ENCODE assay signal across 25 mouse cellular contexts in genomic region chr10:58221571-58221970, GRCm38 (mm10). TPM values are rescaled to one million over a fixed set of nuclear protein-coding genes. Genes with fewer than 3 reads are reported as not detected.
DNase-seq lines count a peak whose midpoint lies in the region; TF ChIP-seq lines count a peak whose summit lies in the region.
"Not testable (repeated sequence)": the region's sequence is repeated elsewhere in the genome, so short reads cannot be mapped to it uniquely, and the experiment has no call there.
"Had no signal": no experiment of that assay in that cellular context is flagged by ENCODE, and none has a peak within 500 bp of the region (broad histone marks: within the 10 kb centered on the region; RNA-seq: fewer than 3 reads in every experiment).

No protein-coding gene starts in this region.

- H3K4me3 ChIP-seq in thymus, adult 2 months (ENCODE audit: control insufficient read depth, insufficient read depth, low read length) = not testable (repeated sequence)

- TF ChIP-seq POLR2A in thymus, adult 2 months (IDR thresholded peaks at IDR 0.05; ENCODE audit: control insufficient read depth, extremely low read depth, insufficient read depth, low read length, poor library complexity) = not testable (repeated sequence)

- WGBS in thymus, adult 2 months = 96% methylated on average over 2 of the region's 2 CpGs

- H3K36me3 ChIP-seq in thymus, adult 2 months (ENCODE audit: control insufficient read depth, insufficient read depth, low read length) = not testable (repeated sequence)

- not testable (repeated sequence) for H3K27me3 ChIP-seq in thymus, adult 2 months (ENCODE audit: control insufficient read depth, insufficient read depth, low read length)

- not testable (repeated sequence) for TF ChIP-seq CTCF in thymus, adult 2 months (IDR thresholded peaks at IDR 0.05; ENCODE audit: borderline replicate concordance, control insufficient read depth, extremely low read depth, insufficient read depth, low read length, poor library complexity)

- not testable (repeated sequence) for H3K27ac ChIP-seq in thymus, adult 2 months (ENCODE audit: control insufficient read depth, insufficient read depth, low read length)

- H3K4me1 ChIP-seq in thymus, adult 2 months (replicated peaks; ENCODE audit: control insufficient read depth, insufficient read depth, low read length) = not testable (repeated sequence)

- DNase-seq in adrenal gland, adult 2 months = peak; percentile 26
- DNase-seq in gastrocnemius, postnatal 4 days (ENCODE audit: low spot score in 2 of 2) = peak; percentile 38 to 46
- DNase-seq in heart, postnatal 4 days = peak; percentile 39
- DNase-seq in lung, postnatal 25 days (ENCODE audit: low spot score) = peak; percentile 43
- peak; percentile 55 to 81 for DNase-seq in spleen, postnatal 4 days (ENCODE audit: low spot score in 2 of 2)
- peak; percentile 32 for DNase-seq in thymus, adult 2 months

RNA-seq across cellular contexts. Expression of gene AW822073, which starts 3.2 kb away (rescaled TPM):
- not detected for total RNA-seq in adrenal gland, adult 2 months (2021)
- not detected in 2 replicates for polyA plus RNA-seq in adrenal gland, adult 2 months (2012; rRNA removed)
- total RNA-seq in gastrocnemius, postnatal 4 days (2021) = not detected
- total RNA-seq in heart, postnatal 4 days (2021) = not detected
- not detected in 2 replicates for polyA plus RNA-seq in thymus, adult 2 months (2012; rRNA removed)
- total RNA-seq: adrenal gland, adult 18-20 months; adrenal gland, postnatal 14 days; adrenal gland, postnatal 4 days; gastrocnemius, adult 18-20 months; gastrocnemius, postnatal 10 days; gastrocnemius, postnatal 36 days; heart, adult 18-20 months; heart, postnatal 14 days; hematopoietic stem cell, adult 5-6 weeks had no signal
- polyA plus RNA-seq: embryonic facial prominence, embryonic 11.5 days; embryonic facial prominence, embryonic 14.5 days; forebrain, embryonic 10.5 days; forebrain, embryonic 13.5 days; forebrain, embryonic 16.5 days; heart, embryonic 12.5 days; heart, embryonic 15.5 days; hindbrain, embryonic 12.5 days; hindbrain, embryonic 15.5 days; intestine, embryonic 14.5 days had no signal

RNA-seq across cellular contexts. Expression of gene Duxf3, which starts 10.9 kb away (rescaled TPM):
- total RNA-seq in adrenal gland, adult 2 months (2021) = not detected
- not detected in 2 replicates for polyA plus RNA-seq in adrenal gland, adult 2 months (2012; rRNA removed)
- not detected for total RNA-seq in gastrocnemius, postnatal 4 days (2021)
- not detected for total RNA-seq in heart, postnatal 4 days (2021)
- polyA plus RNA-seq in thymus, adult 2 months (2012; rRNA removed) = not detected in 2 replicates
- total RNA-seq: adrenal gland, adult 18-20 months; adrenal gland, postnatal 14 days; adrenal gland, postnatal 4 days; gastrocnemius, adult 18-20 months; gastrocnemius, postnatal 10 days; gastrocnemius, postnatal 36 days; heart, adult 18-20 months; heart, postnatal 14 days; hematopoietic stem cell, adult 5-6 weeks had no signal
- polyA plus RNA-seq: embryonic facial prominence, embryonic 11.5 days; embryonic facial prominence, embryonic 14.5 days; forebrain, embryonic 10.5 days; forebrain, embryonic 13.5 days; forebrain, embryonic 16.5 days; heart, embryonic 12.5 days; heart, embryonic 15.5 days; hindbrain, embryonic 12.5 days; hindbrain, embryonic 15.5 days; intestine, embryonic 14.5 days had no signal

RNA-seq across cellular contexts. Expression of gene Gm4981, which starts 14.9 kb away (rescaled TPM):
- not detected for total RNA-seq in adrenal gland, adult 2 months (2021)
- polyA plus RNA-seq in adrenal gland, adult 2 months (2012; rRNA removed) = not detected in 2 replicates
- not detected for total RNA-seq in gastrocnemius, postnatal 4 days (2021)
- not detected for total RNA-seq in heart, postnatal 4 days (2021)
- not detected in 2 replicates for polyA plus RNA-seq in thymus, adult 2 months (2012; rRNA removed)
- total RNA-seq: adrenal gland, adult 18-20 months; adrenal gland, postnatal 14 days; adrenal gland, postnatal 4 days; gastrocnemius, adult 18-20 months; gastrocnemius, postnatal 10 days; gastrocnemius, postnatal 36 days; heart, adult 18-20 months; heart, postnatal 14 days; hematopoietic stem cell, adult 5-6 weeks had no signal
- polyA plus RNA-seq: embryonic facial prominence, embryonic 11.5 days; embryonic facial prominence, embryonic 14.5 days; forebrain, embryonic 10.5 days; forebrain, embryonic 13.5 days; forebrain, embryonic 16.5 days; heart, embryonic 12.5 days; heart, embryonic 15.5 days; hindbrain, embryonic 12.5 days; hindbrain, embryonic 15.5 days; intestine, embryonic 14.5 days had no signal

RNA-seq across cellular contexts. Expression of gene Gcc2, which starts 33.7 kb away (rescaled TPM):
- total RNA-seq in adrenal gland, adult 2 months (2021) = 10 to 100 TPM; 32.8 to 46.7 TPM
- 1.2 and 2.2 TPM in 2 replicates for polyA plus RNA-seq in adrenal gland, adult 2 months (2012; rRNA removed)
- 10 to 100 TPM; 20.9 to 23.5 TPM for total RNA-seq in gastrocnemius, postnatal 4 days (2021)
- 10 to 100 TPM; 24.6 to 29.2 TPM for total RNA-seq in heart, postnatal 4 days (2021)
- 10.3 and 11.7 TPM in 2 replicates for polyA plus RNA-seq in thymus, adult 2 months (2012; rRNA removed)
